Mouse (Mus musculus): ENCODE measurements around the gene Gm5741.

DNA sequence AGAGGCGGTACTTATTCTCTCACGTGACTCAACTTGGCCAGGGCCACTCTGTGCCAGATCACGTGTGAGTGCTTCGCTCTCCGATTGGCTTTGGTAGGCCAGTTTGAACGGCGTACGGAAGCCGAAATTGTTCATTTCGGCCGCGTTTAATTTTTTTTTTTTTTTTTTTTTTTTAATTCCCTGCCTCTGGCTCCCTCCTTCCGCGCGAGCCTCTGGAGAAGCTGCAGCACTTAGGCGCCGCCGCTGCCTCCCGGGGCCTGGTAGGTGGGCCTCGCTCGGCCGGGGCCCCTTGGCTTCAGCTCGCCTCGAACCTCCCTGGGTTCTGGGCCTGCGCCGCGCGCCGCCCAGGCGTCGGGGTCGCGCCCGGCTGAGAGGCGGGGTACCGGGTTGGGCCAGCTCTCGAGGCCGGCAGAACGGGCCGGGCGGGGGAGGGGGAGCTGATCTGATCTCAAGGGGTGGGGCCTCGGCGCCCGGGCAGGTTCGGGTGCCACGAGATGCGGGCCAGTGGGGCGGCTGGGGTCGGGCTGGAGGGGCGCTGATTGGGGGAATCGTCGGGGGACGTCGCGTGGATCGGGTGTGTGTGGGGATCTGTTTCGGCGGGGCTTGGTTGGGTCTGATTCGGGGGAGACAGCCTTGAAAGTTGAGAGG lies 30.9 kb downstream of the Gm5741 start, which contains the start of gene Tnpo2:
- TF ChIP-seq CTCF (IDR thresholded peaks at IDR 0.05; ENCODE audit: low read depth) (no peak), EP300 (optimal IDR thresholded peaks at IDR 0.05) (no peak)
